Mouse (Mus musculus) cerebellum, postnatal 10 days (tissue): ENCODE results near the gene Tmem41b.

Source experiments
- DNase-seq, 2 experiments: peaks; one replicate each; pipeline ENCODE4 v3.0.0; 2021; ENCODE audit warnings: mixed read lengths in 2 of 2

Tmem41b gene

DNA sequence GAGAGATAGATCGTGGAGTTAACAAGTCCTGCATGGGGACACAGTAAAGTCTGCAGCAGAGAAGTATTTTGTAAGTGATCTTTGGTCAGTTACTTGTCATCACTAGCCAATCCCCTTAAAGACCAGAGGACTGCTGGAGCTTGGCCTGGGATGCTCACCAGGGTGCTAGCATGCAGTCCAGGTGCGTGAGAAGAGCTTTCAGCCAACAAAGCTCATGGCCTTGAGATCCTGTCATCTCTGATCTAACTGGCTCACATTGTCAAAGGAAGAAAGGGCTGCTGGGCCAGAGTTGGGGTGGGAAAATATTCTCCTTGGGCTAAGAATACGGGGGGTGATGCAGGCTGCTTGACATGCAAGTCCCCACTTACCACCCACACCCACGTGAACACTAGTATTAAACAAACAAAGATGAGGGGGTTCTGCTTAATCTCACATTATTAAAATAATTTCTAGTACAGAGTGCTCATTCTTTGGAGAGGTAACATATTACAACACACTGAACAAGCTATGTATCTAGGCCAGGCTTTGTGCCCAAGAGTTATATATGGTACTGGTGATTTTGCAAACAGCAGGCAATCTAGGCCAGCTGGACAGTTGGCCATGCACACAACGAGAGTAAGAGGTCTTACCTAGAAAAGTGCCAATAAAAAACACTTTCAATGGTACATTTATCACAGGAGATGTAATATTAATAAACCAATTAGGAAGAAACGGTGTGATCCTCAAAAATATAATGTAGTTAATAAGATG lies 10.6 kb downstream of the Tmem41b start:
- DNase-seq = peak; percentile 43 to 53

DNA sequence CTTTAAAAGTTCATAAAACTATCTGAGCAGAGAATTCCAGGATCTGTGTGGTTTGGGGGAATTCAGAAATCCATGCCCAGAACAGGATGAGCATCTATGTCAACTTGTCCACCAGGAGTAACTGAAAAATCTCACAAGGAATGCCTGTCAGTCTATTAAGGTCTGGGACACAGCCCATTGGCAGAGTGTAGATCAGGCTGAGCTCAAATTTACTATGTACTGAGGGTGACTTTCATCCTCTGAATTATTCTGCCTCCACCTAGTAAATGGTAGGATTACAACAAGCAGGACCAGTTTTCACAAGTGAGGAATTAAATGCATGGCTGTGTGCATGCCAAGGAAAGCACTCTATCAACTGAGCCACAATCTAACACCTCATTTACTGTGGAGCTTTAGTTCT lies 17.2 kb downstream of the Tmem41b start:
- DNase-seq = no peak

DNA sequence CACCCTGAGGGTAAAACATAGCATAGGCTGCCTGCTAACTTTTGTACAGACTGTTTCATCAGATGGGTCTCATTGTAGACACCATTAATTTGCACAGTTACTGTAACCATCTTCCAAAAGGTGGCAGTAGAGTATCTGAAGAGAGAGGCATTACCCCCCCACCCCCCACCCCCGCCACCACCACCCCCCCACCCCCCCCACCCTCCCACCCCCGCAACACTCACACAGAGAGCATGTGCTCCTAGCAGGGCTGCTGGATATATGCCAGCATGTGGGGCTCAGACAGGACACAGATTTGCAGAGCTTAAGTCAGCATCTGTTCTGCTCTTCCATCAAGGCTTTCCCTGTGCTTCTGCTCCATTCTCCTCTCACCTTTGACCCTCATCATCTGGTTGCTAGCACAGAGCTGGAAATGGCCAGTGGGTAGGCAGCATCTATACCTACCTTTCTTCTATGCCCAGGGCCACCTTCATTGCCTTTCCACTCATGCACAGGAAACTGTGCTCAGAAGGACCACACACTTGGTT lies 17.7 kb downstream of the Tmem41b start:
- peak; percentile 91 to 92 for DNase-seq

- peak; percentile 60 to 73 for DNase-seq
Measured at GRCm38 (mm10) chr7:109967805-109968579, 18.7 kb downstream of the Tmem41b start.

DNA sequence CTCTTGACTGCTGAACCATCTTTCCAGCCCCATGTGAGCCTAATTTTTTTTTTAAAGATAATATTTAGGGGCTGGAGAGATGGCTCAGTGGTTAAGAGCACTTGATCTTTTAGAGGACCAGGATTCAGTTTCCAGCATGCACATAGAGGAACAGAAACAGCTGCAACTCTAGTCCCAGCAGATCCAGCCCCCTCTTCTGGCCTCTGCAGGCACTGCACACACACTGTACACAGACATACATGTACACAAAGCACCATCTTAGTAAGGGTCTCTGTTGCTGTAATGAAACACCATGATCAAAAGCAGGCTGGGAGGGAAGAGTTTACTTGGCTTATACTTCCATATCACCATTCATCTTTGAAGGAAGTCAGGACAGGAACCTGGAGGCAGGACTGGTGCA lies 21.1 kb downstream of the Tmem41b start:
- no peak for DNase-seq

DNA sequence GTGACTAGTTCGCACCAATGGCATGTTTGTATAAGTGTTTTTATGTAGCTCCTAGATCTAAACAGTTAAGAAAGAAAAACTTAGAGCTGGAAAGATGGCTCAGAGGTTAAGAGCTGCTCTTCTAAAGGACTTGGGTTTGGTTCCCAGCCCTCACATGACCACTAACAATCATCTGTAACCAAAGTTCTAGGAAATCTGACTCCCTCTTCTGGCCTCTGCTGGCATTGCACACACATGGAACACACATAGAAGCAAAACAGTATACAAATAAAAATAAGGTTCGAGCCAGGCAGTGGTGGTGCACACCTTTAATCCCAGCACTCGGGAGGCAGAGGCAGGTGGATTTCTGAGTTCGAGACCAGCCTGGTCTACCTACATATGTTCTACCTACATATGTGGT lies 23.0 kb downstream of the Tmem41b start:
- no peak for DNase-seq

DNA sequence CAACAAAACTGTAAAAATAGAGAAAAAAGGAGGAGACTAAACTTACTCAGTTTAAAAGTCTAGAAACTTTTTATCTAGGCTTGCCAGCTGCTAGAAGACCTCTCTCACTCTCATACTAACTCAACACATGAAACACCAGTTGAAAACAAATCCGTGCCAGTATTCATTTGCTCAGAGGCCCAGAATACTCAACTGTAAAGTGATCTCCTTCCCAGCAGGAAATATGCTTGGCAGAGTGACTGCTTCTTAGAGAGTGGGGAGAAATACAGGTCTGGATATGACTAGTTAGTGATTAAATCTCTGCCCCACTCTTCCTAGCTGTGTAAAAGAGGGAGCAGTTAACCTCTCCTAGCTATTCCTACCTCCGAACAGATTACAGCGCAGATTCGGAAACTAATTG lies 24.1 kb downstream of the Tmem41b start:
- no peak for DNase-seq

GRCm38 (mm10) chr7:109961570-109961969 lies 25.2 kb downstream of the Tmem41b start:
- peak; percentile 40 to 47 for DNase-seq

DNA sequence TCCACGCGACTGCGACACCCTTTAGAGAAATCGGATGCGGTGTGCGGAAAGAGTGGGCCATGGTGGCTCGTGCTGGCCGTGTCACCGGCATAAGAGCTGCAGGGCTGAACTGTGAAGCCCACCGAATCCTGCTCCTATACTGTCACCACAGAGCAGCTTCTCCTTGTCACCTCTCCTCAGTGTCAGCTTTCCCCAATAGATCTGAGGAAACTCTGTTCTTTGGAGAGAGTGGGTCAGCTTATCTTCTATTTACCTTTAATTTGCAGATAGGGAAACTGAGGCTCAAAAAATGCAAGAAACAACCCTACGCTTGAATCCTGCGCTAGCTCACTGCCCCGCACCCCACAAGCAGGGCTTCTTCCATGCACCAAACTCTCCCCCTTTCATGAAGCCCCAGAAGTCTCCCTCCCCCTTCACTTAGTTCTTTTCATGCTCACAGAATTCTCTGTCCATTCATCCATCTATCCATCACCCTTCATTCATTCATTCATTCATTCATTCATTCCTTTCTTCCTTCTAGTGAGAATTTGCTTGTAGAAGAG lies 26.0 kb downstream of the Tmem41b start:
- DNase-seq = peak in 1 of 2 experiments; percentile 34

DNA sequence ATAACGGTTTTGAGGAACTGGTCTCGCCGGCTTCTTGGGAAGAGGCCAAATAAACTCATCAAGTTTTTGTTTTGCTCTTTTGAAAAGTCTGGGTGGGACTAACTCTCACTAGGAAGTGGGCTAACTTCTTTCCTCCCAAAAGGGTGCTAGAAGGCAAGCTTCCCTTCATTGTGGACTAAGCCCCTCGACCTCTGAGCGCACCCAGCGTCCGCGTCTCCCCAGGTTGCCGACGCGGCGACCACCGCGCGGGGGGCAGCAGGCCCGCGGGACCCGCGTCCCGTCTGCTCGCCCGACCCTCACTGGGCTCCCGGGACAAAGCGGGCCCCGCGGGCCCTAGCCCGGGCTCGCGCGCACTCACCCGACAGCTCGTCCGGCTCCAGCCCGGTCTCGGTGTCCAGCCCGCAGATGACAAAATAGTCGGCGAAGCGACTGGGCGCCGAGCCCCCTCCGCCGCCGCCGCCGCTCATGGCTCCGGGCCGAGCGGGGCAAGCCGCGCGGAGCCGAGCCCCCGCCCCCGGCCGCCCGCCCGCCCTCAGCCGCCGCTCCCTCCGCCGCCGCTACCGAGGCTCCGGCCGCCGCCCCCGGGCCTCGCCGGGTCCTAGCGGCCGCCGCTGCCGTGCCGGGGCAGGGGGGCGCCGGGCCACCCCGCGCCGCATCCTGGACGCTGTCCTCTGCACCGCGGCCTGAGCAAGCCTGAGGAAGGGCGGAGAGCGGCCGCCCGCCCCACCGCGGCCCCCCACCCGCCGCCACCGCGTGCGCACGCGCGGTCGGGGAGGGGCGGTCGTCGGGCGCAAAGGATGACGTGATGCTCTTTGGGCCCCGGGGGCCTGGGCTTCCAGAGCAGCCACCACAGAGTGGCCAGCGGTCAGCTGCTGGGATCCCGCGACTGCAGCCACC lies 26.8 kb downstream of the Tmem41b start, which contains the start of gene Dennd5a:
Gene Dennd5a, minus strand, starts transcription at position 755 of the 897 bp plus-strand sequence.
- peak; percentile 92 to 94 for DNase-seq

DNA sequence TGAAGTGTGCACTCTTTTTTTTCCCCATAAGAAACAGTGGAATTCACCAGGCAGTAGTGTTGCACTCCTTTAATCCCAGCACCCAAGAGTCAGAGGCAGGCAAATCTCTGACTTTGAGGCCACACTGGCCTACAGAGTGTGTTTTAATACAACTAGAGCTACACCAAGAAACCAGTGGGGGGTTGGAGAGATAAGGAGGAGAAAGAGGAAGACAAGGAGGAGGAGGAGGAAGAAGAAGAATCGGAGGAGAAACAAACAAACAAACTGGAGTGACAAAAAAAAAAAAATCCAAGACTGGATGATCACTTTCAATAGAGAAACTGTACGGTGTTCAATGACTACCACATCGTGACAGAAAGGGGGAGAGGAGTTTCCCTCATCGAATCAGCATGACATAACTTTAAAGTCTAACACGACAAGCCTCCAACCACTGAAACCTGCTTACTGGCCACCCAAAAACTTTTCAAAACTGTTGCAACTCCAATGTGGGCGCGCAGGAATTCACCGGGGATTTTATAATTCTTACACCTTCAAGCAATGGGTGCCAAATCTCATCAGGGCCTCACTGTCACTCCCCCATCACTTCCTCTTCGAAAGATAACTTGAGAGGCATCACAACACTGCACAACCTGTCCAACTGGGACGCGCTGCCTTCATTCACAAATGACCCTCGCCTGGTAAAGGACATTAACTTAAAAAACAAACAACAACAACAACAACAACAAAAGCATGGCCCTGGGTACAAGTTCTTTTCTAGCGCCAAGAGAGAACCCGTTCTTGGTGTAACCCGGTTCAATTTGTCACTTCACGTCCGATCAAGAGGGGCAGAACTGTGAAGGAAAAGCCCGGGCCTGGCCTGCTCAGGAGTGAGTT lies 27.6 kb downstream of the Tmem41b start:
- peak in 1 of 2 experiments; percentile 47 for DNase-seq

- no peak for DNase-seq
Measured at GRCm38 (mm10) chr7:109957996-109958789, 28.5 kb downstream of the Tmem41b start.

- peak in 1 of 2 experiments; percentile 22 for DNase-seq
Measured at GRCm38 (mm10) chr7:109954622-109955401, 31.9 kb downstream of the Tmem41b start.

- no peak for DNase-seq
Measured at GRCm38 (mm10) chr7:109951297-109951696, 35.4 kb downstream of the Tmem41b start.

GRCm38 (mm10) chr7:109944421-109945034 lies 42.2 kb downstream of the Tmem41b start:
- no peak for DNase-seq

DNA sequence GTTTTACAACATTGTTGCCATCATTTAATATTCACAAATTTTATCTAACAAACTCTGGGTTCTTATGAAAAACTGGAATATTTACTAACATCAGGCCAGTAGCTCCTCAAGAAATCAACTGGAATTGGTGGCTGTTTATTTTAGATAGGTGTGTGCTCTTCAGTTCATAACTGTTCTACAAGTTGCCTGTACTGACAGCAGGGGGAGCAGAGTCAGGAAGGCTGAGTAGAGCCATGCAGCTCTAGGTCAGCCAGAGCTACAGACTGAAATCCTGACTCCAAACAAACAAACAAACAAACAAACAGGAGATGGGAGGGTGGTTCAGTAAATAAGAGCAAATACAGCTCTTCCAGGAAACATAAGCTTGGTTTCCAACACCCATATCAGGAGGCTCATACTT lies 57.1 kb downstream of the Tmem41b start:
- DNase-seq = no peak

DNA sequence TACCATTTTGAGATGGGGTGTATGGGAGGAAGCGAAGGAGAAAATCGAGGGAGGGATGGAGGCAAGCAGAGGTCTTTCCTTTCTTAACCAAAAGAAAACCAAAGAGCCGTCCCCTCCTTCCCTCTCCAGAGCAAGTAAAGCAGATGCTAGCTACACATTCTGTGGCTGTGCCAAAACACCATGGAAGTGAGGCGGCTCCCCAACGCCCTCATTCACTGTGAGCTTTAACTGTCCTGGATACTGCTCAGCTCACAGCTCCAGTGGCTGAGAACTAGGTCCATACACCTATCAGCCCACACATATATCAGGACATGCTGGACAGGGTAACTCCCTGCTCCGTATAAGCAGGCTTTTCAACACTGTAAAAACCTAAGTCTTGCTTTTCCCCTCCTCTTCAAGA lies 58.4 kb downstream of the Tmem41b start:
- DNase-seq = no peak

DNA sequence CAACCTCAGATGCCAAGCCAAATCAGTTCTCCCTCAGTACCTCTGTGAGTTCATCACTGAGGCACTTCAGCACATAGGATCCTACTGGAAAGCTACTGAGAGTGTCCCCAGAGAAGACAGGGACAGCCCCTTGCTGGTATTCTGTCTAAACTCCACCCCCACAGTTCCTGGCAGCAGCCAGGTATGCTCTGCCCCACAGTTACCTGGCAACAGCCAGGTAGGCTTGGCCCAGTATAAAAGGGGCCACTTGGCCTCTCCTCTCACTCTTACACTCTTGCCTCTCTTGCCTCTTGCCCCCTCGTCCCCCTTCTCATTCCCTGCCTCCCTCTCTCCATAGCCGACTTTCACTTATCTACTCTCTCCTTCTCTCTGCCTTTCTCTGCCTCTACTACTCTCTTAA lies 61.8 kb downstream of the Tmem41b start:
- DNase-seq = no peak

DNA sequence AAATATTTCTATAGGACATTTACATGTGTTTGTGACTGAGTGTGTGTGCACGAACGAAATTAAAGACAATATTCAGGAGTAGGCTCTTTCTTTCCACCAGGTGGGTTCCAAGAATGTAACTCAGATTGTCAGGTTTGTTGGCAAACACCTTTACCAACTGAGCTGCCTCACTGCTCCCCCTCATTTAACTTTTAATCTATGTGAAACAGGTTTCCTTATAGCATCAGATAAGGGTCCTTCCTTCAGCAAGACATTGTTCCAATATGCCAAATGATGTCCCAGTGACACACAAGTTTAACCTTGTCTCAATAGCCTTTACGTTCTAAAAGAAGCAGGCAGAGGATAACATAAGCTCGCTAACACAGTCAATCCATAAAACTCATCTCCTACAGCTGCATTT lies 63.8 kb downstream of the Tmem41b start:
- DNase-seq = no peak
